Mouse (Mus musculus) testis, adult 2 months (tissue): ENCODE data around the gene Caln1.

Experiments used
- CTCF ChIP-seq: fragments of 200-500 bp; IDR thresholded peaks from 2 replicates; pipeline ENCODE4 v1.5.1; 2012; ENCODE audit warnings: low read depth, mild to moderate bottlenecking, inconsistent platforms, low read length, moderate library complexity; ENCODE audit not compliant: control insufficient read depth, insufficient read depth, insufficient replicate concordance
- POLR2A ChIP-seq: fragments of 200-500 bp; IDR thresholded peaks from 2 replicates; pipeline ENCODE4 v1.6.1; 2012; ENCODE audit warnings: low read depth, mild to moderate bottlenecking, inconsistent platforms, low read length, moderate library complexity; ENCODE audit not compliant: control insufficient read depth

- no peak for TF ChIP-seq POLR2A
- no peak for TF ChIP-seq CTCF
Measured at GRCm38 (mm10) chr5:130820661-130821060, 451.4 kb downstream of the Caln1 start.
